Mouse (Mus musculus): ENCODE data around the gene Mast4.

DNA sequence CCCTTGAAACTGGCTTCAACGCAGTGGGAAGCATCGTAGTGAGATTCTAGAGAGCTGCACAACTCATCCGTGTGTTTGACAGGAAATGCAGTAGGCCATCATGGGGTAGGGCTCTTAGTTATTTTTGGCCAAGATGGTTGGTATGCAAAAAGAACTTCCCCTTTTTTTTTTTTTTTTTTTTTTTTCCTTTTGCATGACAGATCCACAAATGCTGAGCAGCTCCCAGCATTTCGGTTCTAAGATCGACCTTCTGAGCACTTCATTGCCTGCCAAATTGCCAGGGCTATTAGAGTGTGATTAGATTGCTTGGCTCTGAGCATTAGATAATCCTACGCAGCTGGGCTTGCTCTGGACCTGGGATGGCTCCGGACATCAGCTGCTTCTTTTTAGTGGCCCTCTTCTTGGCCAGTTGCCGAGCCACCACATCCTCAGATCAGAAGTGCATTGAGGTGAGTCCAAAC, 640.9 kb downstream of the Mast4 start, which contains the start of gene Cd180:
- TF ChIP-seq CTCF (IDR thresholded peaks at IDR 0.05; ENCODE audit: borderline replicate concordance, insufficient read depth, low read length) (no peak), POLR2A (IDR thresholded peaks at IDR 0.05; ENCODE audit: low read depth, low read length) (no peak)
